Mouse (Mus musculus): ENCODE measurements around the gene B9d2.

The B9d2 gene

DNA sequence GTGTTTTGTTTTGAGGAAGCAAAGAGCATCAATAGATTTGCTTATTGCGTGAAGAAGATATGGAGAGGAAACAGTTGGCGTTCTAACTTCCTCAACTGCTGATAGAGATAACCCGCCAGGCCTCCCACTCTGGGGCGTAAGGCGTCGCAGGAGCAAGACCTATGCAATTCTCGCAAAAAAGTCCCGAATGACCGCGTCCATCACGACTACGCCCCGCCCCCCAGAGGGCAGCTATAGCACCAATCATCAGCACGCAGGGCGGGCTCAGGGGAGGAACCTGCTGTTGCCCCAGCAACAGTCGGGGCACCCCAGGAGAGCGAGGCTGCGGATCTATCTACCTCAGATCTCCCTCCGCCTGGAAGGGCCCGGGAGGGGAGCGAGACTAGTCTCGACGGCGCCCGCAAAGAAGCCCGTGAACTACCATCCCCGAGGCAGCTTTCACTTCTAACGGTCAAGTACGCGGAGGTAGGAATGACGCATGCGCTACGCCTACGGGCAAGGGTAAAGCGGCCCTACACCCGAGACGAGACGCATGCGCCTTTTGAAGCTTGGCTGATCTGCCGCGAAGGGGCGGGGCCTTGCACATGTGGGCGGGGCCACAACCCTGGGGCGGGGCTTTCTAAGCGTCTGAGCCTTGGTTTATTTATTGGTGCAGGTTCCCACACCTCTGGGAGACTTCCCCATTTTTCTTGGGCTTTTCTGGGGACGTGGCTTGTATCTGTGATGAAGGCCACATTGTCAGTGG lies at the start of gene B9d2:
Gene B9d2 (plus strand): TSS at position 267 of the 745 bp plus-strand sequence.
- peak; percentile 100 for DNase-seq (ENCODE audit: low read depth, low spot score)

DNA sequence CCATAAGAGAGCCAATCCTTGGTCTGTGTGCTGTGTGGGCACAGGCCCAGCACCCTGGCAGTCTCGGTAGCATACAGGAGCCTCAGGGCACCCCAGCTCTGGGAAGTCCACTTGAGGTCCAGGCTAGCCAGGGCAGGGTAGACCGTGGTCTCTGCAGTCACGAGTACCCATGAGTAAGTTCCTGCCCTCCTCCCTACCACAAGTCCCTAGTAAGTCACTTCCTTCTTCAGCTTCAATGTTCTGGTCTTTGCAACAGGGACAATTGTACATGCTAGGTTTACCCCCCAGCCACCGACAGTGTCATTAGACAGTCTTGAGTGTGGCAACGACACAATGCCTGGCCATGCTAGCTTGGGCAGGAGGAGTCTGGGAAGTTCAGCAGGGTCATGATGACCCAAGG lies 47.9 kb upstream of the B9d2 start:
- DNase-seq (ENCODE audit: low read depth, low spot score) = no peak

DNA sequence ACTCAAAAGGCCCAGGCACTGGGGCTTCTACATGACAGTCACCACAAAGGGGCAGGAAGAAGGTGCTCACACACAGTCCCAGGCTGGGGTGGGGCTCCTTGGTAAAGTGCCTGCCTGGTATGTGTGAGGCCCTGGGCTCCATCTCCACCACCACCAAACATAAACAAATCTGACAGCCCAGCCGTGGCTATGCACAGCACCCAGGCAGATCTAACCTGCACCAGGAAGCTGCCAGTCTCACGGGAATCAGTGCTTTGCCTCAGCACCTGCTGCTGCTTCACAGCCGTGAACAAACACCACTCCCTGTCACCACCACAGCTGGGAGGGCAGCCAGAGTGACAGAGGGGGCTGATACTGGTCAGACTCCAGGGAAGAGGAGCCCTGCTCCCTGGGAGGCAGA lies 44.2 kb upstream of the B9d2 start:
- peak; percentile 80 for DNase-seq (ENCODE audit: low read depth, low spot score)

DNA sequence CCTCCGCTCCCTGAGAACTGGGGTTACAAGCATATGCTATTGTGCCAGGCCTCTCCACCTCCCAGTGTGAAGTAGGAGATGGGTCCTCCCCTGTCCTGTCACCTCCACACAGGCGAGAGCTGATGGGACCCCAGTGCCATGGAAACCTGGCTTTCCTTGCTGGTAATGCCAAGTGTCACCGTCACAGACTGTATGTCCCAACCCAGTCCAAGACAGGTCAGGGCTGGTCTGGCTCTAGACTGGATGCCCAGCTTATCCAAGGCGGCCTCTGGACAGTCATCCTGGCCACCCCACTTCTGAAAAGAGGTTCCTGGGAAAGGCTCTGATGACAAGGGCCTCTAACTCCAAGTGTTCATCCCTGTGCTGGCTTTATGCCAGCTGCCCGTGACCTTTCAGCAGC lies 43.5 kb upstream of the B9d2 start:
- DNase-seq (ENCODE audit: low read depth, low spot score) = no peak

DNA sequence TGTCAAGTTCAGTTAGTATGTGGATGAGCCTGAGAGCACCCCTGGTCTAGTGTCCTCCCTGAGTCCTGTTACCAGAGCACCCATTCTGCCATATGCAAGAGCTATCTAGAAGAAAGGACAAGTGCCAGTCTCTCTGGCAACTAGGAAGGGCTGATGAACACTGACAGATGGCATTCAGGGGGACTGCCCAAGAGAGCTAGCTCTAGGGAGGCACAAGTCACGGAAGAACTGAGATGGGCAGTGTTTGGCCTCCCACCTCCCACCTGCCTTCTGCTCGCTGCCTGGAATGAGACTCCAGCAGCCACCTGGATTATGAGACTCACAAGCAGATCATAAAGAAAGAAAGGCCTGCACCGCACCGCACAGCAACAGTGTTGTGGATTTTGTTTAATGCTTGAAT lies 40.8 kb upstream of the B9d2 start:
- DNase-seq (ENCODE audit: low read depth, low spot score) = no peak

DNA sequence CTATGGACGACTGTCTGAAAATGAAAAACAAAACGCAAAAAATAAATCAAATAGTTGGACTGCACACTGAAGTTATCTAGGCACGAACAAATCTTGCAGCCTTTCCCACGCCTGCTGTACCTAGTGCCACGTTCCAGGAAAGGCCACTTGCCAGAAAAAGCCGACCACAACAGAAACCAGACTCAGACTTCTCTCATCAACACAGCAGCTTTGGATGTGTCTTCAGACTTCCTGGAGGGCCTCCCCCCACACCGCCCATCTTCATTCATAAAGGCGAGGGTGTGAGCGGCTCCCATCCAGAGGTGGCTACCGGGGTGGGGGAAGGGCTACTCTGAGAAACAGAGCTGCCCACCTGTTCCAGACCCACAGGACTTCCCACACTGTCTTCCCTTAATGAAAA lies 36.4 kb upstream of the B9d2 start:
- DNase-seq (ENCODE audit: low read depth, low spot score) = no peak

DNA sequence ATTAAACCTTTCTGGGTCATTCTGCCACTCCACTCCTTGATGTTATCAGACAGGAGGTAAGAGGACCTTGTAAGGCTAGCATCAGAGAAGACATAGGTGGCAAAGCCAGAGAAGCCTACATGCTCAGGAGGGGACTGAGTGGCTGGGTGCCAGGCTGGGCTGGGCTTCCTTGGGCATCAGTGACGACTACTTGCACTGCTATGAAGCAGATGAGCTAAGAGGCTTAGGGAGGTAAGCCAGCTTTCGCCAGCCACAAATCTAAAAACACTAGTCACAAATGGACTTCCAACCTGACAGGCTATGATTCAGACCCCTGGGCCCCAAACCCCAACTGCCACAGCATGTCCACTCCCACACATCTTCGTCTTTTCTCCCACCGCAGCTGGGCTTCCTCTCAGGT lies 35.9 kb upstream of the B9d2 start:
- no peak for DNase-seq (ENCODE audit: low read depth, low spot score)

DNA sequence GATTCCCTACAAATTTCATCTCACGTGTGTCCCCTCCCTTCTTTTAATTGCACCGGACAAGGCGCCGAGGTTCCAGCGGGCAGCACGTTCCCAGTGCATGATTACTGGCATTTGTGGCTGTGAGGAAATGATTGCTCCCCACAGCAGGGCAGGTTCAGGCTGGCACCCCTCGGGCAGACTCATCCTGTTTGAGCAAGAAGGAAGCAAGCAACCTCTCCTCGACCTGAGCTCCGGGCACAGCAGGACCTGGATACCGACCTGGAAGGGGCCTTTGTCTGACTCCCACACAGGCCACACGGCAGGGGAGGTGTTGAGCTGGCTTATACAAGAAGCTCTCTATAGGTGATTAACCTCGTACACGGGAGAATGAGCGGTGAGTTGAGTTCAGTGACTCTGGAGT lies 35.5 kb upstream of the B9d2 start:
- no peak for DNase-seq (ENCODE audit: low read depth, low spot score)

DNA sequence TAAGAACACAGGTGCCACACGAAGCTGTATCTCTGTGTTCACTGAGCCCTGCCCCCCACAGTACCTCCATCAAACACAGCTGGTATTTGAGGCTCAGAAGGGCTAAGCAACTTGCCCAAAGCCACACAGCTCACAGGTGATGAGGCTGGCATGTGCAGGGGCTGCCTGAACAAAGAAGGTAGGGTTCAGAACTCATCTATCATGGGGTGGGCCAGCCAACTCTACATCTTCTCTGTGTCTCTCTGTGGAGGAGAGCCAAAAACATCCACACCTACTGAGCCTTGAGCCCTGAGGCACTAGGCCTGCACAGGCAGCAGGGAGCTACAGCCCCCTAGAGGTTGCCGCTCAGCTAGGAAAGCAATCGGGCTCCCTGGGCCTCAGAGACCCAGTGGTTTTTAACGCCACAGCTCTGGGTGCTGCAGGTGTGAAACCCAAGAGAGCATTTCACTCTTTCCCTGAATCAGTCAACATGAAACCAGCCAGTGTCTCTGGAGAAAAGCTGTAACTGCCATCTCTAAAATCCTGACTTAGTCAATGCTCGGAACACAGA lies 32.9 kb upstream of the B9d2 start:
- DNase-seq (ENCODE audit: low read depth, low spot score) = peak; percentile 93

DNA sequence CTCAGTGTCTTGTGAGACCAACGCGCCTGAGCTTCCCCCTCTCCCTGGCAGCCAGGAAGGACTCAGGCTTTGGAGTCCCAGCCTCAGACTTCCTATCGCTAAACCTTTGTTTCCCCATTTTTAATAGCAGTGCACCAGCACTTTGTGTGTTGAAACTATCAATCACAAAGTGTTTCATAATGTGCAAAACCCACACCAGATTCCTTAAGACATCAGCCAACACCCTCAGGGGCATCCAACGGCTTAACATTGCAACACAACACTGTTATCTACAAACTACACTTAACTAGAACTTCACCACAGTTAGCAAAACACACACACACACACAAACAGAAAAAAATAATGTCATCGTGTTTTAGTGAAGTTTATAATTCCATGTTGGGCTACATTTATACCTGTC lies 30.7 kb upstream of the B9d2 start:
- DNase-seq (ENCODE audit: low read depth, low spot score) = no peak

DNA sequence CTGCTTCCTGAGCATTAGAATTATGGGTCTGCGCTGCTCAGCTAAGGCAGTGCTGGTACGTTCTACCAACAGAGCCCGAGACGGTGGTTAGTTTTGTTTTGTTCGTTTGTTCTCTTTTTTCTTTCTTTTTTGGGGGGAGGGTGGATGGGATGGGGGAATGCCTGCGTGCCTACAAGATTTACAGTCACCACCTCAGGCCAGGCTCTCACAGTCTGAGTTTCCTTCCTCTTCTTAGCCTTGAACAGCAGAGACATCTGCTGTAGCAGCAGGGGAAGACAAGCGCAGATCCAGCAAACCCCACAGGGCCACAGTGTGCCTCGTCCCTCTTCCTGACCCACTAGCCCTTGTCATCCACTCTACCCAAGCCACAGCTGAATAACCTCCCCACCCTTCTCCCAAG lies 29.3 kb upstream of the B9d2 start:
- peak; percentile 87 for DNase-seq (ENCODE audit: low read depth, low spot score)

DNA sequence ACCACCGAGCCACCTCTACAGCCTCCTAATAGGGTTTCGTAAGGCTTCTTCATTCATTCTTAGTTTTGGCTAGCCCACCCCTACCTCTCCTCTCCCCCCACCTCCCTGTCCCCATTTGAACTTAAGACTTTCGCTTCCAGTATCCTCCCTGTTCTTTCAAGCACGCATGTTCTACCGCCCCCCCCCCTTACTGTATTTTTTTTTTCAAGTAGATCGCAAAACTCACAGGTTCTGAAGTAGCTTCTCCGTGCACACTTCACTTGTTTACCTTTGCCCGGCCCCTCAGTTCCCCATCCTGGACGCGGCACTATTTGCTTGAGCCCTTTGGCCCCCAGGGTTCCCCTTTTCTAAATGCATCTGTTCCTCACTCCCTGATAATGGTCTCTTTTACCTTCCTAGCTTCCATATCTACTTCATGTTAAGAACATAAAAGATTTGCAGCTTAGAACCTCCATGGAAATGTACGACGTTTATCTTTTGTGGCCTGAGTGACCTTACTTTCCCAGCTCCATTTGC lies 28.3 kb upstream of the B9d2 start:
- peak; percentile 54 for DNase-seq (ENCODE audit: low read depth, low spot score)

DNA sequence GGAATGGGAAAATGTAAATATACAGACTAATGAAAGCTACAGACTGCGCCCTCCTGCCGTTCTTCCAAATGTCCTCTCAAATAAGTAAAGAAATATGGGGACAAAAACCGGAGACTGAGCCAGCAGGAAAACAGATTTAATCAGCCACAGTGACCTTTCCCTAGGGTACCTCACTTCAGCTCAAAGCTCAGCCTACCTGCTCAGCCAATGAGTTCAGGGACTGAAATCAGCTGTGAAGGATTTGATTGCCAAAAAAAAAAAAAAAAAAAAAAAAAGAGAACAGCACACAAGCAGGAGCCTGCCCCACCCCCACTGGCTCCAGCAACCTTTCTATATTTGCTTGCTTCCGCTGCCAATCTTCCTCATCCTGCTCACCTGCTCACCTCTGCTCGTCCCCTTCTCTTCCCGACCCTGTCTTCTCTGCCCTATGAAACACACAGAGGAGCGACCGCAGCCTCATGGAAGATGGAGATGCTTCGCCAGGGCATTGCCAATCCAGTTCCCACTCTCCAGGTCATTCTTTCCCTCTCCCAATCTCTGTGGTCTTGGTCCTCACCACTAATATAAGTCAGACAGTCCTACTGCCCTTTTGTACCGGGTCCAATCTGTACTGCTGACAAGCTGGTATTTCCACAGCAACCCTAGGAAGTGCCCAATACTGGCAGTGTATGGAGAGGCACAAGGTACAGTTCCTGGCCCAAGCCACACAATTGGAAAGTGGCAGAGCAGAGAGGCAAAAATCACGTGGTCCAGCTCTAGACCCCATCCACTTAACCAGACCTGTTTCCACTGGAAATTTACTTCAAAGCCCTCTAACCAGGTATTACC lies 24.8 kb upstream of the B9d2 start:
- no peak for DNase-seq (ENCODE audit: low read depth, low spot score)

DNA sequence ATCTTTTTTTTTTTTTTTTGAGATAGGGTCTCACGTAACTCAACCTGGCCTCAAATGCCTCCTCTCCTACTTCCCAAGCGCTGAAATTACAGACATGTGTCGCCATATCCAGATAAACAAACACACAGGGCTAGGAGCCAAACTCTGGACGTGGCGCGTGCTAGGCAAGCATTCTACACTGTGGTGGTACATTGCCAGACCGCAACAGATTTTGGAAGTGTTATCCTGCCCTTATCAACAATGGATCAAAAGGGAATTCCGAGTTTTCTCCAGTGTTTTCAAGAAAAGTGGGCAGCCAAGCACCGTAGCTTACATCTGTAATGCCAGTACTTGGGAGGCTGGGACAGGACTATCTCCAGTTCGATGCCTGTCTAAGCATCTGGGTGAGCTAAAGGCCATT lies 22.8 kb upstream of the B9d2 start:
- DNase-seq (ENCODE audit: low read depth, low spot score) = no peak

DNA sequence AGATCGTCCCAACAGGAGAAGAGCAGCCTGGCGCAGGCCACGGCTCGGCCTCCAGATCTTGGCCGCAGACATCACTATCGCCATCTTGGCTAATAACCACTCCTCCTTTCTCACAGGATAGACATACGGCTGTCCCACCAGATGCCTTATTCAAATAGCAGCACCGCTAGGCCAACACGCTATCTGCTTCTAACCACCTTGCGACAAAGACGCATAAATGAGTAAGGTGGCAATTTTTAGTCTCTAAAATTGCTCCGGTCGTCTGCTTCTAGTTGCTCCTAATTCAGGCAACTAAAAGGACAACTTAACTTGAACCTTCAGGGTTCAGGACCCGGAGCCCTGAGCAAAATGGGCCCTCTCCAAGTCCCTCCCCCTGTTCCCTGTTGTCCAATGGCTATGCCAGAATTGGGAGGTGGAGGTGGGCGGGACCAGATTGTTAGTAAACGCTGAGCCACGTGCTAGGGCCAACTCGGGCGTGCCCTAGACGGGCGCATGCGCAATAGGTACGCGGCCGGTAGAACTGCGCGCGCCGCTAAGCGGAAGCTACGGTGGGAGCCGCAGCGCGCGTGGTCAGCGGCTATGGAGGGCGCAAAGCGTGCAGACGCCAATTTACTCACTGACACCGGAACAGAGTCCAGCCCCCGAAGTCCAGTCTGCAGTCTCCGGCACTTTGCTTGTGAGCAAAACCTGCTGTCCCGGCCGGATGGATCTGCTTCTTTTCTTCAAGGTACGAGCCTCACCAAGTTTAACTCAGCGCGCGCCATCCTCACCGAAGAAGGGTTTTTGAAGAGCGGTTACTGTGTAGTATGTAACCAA lies 21.7 kb upstream of the B9d2 start, which contains the start of the genes Bckdha and Exosc5:
Gene Bckdha (minus strand): TSS at position 325 of the 816 bp plus-strand sequence.
Gene Exosc5 (plus strand): TSS at position 508 of the 816 bp plus-strand sequence.
- peak; percentile 100 for DNase-seq (ENCODE audit: low read depth, low spot score)

DNA sequence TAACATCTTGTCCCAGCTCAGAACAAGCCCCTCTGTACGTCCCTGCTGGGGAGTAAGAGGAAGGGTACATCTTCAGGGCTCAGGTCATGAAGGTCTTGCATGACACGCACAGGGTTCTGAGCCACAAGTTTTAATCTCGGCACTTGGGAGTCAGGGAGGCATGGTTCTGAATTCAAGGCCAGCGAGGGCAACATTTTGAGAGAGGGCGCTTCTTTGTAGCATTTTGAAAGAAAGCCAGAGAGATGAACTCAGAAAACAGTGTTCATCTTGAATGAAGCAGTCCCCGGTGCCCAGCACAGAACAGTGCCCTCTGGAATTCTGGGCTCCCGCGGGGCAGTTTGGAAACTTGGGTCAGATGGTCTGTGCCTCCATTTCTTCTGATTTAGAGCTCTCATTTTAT lies 14.2 kb upstream of the B9d2 start:
- DNase-seq (ENCODE audit: low read depth, low spot score) = no peak

DNA sequence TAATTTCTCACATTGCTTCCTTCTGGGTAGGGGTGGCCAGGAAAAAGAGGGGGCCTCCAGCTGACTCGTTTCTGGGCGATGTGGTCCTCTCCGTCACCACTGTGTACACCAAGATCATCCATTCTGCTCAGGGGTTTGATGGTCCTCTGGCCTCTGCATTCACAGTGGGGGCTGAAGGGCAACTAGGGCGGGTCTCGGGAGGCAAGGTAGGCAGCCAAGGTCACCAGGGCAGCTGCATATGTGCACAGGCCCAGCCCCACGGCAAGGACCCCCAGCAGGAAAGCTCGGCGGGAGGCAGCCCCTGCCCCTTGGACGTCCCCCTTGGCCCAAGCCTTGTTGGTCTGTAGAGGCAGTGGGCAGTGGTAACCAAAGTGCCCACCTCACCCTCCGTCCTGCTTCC lies 11.4 kb upstream of the B9d2 start:
- no peak for DNase-seq (ENCODE audit: low read depth, low spot score)

DNA sequence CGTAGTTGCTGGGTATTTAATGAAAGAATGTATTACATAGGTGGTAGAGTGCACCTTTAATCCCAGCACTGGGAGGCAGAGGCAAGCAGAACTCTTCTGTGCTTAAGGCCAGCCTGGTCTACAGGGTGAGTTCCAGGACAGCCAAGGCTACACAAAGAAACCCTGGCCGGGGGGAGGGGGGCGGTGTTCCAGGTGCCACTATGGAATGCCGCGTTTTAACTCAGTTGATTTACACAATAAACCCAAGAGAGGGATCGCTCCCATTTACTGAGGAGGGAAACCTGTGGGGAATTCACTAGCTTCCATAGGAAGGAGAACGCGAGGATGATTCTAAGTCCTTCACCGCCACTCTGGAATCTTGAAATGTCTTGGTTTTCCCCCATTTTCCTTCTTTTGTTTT lies 10.9 kb upstream of the B9d2 start:
- DNase-seq (ENCODE audit: low read depth, low spot score) = no peak

DNA sequence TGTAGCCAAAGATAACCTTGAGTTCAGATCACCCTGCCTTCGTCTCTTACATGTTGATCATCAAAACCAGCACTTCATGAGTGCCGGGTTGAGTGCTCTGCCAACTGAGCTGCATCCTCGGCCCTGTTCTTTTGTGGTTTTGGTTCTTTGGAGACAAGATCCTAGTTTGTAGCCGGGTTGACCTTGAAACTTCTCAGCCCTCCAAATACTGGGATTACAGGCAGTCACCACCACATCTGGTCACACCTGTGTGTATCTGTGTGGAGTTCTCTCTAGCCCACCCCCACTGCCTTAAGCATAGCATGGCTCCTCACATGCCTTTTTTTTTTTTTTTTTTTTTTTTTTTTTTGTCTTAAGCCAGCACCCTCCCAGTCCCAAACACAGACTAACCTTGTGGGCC lies 10.5 kb upstream of the B9d2 start:
- DNase-seq (ENCODE audit: low read depth, low spot score) = no peak

DNA sequence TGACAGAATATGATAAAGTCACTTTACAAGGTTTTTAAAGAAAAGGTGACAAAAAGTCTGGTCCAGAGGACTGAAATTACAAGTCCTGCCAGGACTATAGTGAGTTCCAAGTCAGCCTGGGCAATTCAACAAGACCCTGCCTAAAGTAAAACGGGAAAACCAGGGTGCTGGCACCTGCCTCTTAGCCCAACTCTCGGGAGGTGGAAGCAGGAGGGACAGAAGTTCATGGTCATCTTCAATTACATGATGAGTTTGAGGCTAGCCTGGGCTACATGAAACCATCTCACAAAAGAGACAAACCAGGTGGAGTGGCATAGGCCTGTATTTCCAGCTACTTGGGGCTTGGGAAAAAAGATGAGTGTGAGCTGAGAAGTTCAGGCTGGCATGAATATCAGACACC lies 8.9 kb upstream of the B9d2 start:
- DNase-seq (ENCODE audit: low read depth, low spot score) = no peak

DNA sequence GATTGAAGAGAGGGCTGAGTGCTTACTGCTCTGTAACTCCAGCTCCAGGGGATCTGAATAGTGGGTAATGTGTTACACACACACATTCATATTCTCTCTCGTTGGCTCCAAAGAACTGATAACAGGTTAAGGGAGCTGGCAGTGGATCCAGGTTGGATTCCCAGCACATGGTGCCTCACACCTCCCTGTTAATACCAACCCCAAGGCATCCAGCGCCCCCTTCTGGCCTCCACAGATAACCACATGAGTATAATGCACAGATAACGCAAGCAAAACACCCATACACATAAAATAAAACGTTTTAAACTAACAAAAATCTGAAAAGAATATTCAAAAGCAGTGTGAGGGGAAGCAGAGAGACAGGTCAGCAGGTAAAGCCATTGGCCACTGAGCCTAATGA lies 8.1 kb upstream of the B9d2 start:
- peak; percentile 47 for DNase-seq (ENCODE audit: low read depth, low spot score)

DNA sequence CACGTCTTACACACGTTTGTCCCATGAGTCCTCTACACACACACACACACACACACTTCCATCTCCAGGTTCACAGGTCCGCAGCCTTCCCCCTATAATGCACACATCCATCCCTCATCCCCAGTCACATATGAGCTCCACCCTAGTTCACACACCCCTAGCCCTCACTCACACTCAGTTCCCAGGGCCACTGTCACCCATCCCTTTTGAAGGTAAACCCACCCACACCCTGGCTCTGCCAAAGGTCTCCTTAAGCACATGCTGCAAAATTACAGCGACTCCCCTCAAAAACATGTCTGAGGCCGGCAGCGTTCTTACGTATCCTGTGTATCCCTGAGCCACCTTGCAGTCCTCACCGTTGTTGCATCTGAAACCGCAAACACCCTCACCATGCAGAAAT lies 6.3 kb upstream of the B9d2 start:
- no peak for DNase-seq (ENCODE audit: low read depth, low spot score)
